Mouse (Mus musculus) mature B cell (primary cell): ENCODE data around the gene Tcirg1.

Experiments used
- in situ Hi-C: fragments of 300-500 bp; cut with MboI; formaldehyde crosslinking; loops from 2 replicates; pipeline ENCODE4 v1.14.3; 2019

Gene Tcirg1

DNA sequence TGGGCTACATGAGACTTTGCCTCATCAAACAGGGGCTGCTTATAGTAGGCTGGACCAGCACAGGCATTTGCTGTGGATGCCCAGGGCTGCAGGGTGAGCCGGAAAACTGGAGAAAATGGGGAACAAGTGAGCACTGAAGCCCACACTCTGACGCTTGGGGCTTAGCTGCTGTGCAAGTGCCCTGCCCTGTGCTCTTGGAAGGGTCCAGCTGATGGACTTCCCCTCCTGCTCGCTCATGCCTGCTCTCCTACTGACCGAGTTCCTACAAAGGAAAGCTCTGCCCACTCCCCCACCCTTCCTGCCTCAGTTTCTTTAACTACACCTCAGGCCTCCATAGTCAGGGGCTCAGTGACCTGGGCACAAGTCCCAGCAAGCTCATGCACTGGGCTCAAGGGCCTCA, 21.1 kb upstream of the Tcirg1 start:
- in situ Hi-C loops: no loop called here

DNA sequence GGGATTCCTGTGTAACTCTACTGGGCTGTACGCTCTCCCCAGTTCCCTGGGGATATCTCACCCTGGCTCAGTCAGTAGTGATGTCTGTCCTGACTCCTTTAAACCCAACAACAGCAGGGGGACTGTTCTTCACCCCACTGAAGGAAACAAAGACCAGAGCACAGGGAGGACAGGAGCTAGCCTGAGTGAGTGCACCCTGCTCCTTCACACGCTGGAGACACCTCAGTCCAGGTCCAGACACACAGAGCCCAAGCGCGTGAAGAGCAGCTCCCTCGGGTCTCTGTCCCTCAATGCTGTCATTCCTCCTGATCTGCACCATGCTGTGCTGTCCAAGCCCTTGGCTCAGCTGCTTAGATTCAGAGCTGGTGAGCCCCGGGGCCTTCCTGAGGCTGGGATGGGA, 19.8 kb upstream of the Tcirg1 start:
- in situ Hi-C loops: no loop called here

DNA sequence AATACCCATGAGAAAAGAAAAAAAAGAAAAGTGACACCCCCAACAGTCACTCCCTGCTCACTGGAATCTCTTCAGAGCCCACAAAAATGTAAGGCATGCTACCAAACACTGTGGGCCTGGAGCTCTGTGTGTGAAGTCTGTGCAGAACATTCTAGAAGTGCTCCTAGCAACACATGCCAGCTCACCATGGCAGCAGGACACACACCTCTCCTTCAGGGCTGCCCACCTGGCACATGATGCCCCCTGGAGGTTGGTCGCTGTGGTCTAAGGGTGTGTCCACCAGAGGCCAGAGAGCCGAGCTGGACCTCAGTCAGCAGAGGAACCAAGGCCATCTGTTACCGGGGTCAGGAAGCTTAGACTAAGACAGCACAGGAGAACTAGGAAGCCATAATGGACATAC, 19.3 kb upstream of the Tcirg1 start:
- in situ Hi-C loops: no loop called here

DNA sequence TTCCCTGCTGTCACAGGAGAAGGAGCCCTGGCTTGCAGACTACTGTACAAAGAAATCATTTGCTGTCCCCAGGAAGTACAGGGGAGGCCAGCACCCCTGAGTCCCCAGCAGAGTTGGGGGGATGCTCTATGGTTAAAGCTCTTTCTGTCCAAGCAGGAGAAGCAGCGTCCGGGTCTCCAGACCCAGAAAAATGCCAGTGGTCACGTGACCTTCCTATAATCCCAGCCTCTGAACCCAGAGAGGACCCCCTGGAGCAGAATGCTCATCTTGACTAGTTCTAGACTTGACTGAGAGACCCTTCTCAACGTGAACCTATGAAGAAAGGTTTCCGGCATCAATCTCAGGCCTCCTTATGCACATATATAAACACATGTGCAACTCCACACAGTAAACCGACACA, 18.9 kb upstream of the Tcirg1 start:
- in situ Hi-C loops: no loop called here

DNA sequence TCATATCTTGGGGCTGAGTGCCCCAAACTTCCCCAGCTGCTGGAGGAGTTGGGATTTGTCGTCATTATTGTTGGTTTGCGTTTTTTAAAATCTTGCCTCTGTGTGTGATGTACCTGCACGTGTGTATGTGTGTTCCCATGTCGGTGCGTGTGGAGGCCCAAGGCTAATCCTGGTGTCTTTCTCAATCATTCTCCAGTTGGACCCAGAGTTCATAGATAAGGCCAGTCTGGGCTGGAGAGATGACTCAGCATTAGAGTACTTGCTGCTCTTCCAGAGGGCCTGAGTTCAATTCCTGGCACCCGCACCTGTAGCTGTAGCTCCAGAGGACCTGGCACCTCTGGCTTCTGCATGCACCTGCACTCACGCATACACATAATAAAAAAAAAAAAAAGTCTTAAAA, 17.9 kb upstream of the Tcirg1 start:
- in situ Hi-C loops: no loop called here

DNA sequence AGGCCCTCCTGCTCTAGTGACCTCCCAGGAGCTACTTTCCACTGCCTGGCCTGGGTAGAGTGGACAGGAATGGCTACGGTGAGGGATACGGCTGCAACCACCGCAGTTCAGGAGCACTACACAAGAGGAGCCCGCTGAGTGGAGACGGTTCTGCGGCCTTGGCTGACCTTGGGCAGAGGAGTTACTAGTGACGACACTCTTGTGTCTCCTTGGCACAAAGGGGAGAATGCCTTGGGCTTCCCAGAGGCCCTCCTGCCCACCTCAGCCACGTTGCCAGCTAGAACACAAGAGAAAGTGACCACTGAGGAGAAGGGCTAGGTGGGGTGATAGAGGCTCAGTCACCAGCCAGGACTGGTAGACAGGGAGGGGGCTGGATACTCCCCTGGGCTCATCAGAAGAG, 17.3 kb upstream of the Tcirg1 start:
- in situ Hi-C loops: no loop called here

DNA sequence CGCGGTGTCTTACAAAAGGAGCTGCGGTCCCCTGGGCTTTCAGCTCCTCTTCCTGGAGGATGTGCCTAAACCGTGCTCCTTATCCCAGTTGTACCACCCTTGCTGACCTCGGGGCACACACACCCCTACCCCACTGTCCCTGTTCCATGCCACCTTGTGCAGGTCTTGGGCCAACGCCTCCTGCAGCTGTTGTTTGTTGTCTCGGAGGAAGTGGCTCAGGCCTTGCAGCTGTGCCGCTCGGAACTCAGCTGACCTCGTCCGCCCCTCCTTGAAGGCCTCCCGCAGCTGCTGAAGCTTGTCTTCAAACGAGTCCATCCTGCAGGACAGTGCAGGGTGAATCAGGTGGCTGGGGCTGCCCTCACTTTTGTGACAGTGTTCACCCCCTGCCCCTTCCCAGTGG, 16.7 kb upstream of the Tcirg1 start:
- in situ Hi-C loops: no loop called here

DNA sequence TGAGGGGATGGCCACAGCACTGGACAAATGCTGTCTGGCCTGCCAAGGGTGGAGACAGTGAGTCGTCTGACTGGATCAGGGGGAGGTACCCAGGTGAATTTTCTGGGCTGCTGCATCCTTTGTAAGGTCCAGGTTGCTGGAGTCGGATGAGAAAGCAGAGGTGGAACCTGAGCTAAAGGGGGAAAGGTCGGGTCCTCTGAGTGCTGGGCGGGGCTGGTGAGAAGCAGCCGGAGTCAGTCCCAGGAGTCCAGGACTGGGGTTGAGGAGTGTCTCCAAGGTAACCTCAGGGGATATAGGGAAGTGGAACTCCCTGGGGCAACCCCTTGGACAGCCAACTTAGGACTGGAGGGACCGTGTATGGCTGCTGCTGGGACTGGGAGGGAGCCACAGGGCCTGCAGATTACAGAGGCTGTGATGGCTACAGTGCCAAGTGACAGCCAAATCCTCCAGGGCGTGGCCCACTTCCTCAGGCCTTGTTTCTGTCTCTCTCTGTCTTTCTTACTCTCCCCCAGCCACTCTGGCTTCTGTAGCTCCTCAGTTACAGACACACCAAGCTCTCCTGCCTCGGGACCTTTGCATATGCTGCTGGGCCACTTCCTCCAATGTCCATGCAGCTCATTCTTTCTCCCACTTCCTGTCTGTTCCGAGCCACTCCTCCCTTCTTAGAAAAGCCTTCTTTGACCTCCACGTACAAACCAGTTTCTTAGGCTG, 15.9 kb upstream of the Tcirg1 start:
- in situ Hi-C loops: no loop called here

DNA sequence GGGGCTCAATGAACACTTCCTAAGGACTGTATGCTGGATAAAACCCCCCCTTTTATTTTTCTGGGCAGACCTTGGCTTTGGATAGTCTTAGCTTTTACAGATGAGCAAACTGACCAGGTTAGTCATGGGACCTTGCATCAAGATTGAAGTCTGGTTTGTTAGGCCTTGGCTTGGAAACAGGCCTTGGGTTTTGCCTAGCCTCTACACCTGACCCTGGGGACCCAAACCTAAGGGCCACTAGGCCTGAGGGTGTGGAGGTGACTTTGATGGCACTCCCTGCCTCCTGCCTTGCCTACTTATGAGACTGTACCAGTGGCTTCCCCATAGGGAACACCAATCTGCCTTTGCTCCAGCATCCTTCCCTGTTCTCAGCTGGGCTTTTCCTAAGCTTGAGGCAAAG, 13.0 kb upstream of the Tcirg1 start:
- in situ Hi-C loops: no loop called here

DNA sequence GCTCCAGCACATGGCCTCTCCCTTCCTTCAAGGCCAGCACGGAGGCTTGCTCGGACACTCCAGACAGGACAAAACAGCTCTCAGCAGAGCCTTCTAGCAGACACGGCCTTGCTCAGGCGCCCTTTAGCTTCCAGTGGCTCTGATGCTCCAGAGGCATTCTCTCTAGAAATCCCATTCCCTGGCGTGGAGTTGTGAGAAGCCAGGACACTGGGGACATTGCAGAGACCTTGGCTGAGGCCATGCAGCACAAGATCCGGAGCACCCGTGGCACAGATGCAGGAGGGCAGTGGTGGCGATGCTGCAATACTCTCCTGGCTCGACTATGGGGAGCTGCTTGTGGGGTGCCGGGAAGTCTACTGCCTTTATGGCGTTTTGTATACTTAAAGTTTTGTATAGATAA, 9.8 kb upstream of the Tcirg1 start:
- in situ Hi-C loops: no loop called here

DNA sequence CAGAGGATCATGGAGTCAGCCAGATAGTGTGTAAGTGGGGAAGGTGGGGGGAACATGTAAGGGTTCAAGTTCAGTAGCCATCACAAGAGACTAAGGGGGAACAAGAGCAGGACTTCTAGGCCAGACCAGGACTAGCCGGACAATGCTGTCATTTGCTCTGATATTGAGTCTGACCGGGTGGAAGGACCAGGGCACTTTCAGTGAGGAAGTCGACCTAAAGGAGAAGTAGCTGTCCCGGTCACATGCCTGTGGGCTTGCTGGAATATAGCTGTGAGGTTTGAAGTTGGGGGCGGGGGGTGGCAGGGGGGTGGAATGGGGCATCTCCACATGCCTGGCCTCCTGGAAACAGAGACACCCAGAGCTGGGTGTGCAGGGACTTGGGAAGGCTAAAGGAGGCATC, 7.6 kb upstream of the Tcirg1 start:
- in situ Hi-C loops: no loop called here

DNA sequence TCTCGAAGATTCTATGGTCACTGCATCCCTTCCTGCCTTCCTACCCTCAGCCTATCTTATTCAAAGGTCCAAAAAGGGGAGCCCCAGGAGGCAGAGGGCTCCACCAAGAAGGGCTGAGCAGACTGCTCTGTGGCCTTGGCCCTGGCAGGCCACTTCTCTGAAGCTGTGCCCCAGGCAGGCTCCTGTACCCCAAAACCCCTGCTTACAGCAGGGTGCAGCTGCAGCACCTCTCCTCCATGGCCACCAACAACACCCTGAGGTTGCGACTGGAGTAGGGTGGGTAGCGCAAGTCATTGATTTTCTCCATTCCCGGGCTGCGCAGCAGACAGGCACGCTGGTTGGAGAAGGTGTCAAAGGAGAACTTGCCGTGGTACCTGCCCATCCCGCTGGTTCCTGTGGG, 6.8 kb upstream of the Tcirg1 start:
- in situ Hi-C loops: no loop called here

DNA sequence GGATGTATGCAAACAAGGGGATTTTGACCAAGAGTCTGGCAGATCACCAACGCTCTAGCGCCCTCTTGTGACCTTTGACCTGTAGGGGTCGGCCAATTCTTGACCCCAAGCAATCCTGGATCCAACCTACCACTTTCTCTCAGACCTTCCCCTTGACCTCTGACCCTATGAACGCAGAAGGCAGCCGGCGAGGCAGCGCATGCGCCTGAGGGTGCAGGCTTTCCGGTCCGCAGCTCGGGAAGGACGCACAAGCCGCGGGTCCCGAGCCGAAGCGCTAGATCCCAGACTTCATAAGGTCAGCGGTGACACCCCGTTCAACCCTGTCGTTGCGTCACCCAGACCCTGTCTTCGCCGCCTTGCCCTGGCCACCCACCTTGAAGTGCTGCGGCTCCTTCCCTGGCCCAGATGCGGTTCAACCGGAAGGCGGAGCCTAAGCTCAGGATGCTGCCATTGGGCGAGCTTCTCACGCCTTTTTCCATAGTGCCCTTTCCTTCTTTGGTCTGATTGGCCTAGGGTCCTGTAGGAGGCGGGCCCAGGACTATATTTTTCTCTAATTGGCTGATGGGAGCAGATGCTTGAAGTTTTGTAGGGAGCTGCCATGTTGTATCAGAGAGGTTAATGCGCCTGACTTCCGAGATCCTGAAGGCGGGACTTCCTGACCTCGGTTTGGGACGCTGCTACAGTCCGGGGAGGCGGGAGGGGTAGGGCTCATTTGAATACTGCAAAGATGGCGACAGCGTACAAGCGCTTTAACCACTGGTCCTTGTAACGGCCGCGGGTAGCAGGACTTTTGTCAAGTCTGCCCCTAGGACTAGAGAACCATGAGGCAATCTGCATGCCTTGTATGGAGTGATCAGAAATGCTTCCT, 5.6 kb upstream of the Tcirg1 start, which contains the start of gene Ndufs8:
Gene Ndufs8, minus strand, starts transcription at position 438 of the 868 bp plus-strand sequence.
- in situ Hi-C loops: no loop called here

DNA sequence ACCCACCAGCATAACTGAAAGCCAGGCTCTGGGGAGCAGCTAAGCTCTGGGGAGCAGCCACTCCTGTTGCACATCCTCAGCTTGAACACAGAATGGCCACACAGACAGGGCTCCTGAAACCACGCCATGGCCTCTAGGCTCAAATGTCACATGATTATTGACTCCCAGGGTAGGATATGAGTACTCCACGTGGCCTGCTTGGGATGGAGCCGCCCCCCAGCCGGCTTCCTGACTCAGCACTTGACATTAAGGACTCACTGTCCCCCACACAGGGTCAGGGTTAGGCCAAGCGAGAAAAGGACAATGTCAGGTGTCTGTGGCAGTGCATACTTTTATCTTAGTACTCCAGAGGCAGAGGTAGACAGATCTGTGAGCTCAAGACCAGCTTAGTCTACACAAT, 3.3 kb upstream of the Tcirg1 start:
- in situ Hi-C loops: no loop called here

DNA sequence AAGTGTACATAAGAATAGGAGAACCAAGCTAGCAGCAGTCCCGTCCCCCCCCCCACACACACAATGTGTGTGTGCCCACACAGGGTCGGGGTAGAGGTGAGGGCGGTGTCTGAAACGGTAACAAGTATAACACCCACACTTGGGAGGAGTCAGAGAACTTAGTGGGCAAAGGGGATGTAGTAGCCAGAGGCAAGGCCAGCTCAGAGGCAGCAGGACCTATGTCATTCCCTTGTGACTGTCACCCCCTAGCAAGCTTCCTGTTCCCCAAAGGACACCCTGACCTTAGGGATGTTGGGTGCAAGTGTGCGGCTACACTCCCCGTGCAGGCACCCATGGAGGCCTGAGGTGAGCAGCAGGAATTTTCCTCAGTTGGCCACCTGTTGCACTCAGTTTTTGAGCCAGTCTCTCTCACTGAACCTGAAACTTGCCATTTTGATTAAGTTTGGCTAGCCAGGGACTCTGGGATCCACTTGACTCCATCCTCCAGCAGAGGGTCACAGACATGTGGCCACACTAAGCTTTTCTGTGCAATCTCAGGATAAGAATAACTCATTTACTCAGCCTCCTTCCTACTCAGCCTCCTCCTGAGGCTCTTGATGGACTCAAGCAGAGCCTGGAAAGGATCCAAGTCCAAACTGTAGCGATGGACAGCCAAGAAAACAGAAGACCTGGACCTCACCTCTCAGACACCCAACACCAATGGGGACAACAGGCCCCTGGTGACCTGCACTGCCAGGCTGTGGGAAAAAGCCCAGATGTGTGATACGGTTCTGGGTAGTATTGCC, 1.1 kb upstream of the Tcirg1 start:
- in situ Hi-C loops: no loop called here

DNA sequence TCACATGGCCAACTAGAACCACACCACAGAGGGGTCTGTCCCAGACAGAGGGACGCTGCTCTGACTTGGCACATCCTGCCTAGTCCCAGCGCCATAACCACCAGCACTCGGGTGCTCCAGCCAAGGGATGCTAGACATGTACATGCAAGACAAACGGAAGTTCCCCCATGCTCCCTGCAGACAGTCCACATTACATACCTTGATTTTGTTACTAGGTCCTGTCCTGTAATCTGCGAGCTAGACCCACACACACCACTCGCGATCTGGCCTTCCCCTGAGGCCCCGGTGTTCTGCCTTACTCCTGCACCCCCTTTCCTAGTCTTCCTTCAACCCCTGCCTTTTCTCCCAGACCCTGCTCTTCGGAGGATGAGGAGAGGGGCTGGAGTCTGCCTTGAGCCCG, 607 bp downstream of the Tcirg1 start:
- in situ Hi-C loops: no loop called here

DNA sequence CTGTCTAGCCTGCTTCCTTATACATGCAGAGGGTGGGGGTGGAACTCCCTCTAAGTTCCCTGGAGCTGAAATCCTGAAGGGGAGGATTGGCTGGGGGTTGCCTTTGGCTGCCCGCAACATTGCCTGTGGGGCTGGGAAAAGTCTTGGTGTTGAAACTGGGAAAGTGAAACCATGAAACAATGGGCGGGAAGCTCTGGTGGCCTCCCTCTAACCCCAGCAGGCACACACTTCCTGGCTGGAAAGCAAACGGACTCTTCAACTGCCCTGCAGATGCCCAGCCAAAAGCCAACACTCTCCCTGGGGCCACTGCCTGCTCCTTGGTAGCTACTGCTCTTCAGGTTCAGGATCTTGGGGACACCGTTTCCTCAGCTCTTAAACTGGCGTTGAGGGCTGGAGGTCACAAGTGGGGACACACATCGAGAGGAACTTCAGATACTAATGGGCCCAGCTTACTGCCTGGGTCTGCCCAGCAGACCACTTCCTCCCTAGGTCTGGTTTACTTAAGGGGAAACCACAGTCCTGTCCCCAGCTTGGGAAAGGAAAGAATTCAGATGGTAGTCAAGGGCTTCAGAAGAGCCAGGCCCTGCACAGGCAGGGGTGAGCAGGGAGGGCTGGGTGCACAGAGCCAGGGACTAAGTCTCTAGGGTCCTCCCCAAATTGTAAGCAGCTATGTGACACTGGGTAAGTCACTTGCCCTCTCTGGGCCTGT, 1.5 kb downstream of the Tcirg1 start:
- in situ Hi-C loops: no loop called here

DNA sequence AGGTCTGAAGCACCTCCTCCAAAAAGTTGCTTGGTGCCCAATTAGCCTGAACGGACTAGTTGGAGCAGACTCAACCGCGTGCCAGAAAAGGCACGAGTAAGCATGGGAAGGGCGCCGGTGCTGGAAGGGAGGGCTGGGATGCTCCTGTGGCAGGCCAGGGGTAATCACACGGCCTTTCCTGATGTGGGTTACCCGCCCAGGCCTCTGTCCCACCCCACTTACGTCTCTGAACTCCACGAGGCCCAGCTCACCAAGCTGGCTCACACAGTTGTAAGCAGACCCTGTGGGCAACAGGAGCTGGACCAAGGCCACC, 2.6 kb downstream of the Tcirg1 start:
- in situ Hi-C loops: no loop called here

DNA sequence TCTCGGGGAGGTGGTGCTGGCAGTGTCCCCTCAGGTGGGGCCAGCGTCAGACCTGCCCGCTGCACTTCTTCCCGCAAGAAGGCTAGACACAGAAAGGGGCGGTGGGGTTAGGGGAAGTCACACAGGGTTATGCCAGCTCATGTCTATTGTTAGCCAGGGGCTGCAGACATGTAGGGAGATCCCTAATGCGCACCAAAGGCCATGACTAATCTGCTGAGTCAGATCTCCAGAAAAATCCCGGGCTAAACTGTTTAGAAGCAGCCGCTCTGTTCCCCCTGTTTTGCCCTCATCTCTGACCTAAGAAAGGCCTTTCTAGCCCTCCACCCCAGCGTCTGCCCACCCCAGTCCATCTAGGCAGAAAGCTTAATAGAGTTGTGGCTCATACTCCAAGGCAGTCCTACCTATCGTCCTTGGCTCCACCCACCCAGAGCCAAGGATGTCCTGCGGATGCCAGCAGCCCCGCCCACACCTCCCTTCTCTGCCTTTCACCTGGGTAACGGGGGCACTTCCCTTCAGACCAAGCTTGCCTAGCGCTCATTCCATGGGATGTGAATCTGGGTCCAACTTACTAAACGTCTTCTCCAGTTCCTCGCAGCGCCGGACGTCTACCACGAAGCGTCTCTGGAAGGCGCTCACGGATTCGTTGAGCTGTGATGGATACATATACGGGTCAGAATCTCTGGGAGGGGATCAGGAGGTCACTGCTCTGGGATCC, 3.1 kb downstream of the Tcirg1 start:
- in situ Hi-C loops: no loop called here

DNA sequence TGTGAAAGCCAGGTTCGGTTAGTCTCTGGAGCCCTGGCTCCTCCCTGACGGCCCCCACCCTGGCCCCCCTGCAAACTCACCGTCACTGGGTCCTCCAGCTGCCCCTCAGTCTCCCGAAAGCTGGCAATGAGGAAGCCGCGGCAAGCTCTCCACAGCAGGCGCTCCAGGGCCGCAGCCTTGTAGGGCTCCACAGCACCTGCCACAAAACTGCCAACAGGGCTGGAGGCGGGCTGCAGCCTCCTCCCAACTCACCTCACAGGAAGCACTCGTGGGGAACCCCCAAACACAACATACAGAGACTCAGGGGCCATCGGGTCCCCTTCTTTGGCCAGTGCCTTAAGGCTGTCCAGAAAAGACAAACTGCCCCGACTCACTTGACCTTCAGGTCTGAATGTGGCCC, 4.0 kb downstream of the Tcirg1 start:
- in situ Hi-C loops: no loop called here

DNA sequence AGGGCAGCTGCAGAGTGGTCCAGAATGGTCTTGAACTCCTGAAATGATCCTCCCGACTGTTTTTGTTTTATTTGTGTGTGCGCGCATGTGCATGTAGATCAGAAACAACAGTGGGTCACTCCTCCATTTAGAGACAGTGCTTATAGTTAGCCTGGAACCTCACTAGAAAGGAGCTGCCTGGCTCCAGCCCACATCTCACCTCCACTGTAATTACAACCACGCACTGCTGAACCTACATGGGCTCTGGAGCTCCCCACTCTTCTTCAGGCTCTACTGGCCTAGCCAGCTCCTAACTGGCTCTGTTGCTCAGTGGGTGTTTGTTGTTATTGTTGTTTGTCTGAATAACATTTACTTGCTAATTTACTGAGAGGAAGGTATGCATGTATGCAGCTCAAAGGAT, 7.3 kb downstream of the Tcirg1 start:
- in situ Hi-C loops: loop anchor here (5.0 kb wide), 1 partner anchor 43 kb away; no protein-coding TSS in a partner anchor
